Mouse (Mus musculus): Measurements from ENCODE around the gene Dad1.

DNA sequence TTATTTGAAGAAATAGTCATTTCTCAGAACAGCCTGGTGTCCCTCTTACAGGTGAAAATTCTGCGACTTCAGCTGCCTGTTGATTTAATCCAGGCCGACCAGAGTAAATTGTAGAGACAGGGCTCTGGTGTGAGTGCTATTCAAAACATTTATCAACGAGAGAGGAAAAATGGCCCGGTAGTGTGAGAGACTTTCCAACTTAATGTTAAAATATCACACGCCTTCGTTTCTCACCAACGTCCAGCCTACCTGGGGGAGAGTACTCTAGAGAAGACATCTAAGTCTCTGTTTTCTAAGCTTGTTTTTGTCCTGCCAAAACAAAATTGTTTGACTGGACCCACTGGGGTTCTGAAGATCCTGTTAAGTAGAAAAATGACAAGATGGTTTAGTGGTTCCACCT is 34.1 kb downstream of the Dad1 start:
- TF ChIP-seq ZC3H11A (IDR thresholded peaks at IDR 0.05; ENCODE audit: borderline replicate concordance, low read depth, low read length) (no peak), HCFC1 (IDR thresholded peaks at IDR 0.05; ENCODE audit: borderline replicate concordance, insufficient read depth, low read length) (no peak), MAFK (IDR thresholded peaks at IDR 0.05; ENCODE audit: insufficient read depth, low read depth, low read length) (no peak), CHD2 (IDR thresholded peaks at IDR 0.05; ENCODE audit: low read depth, low read length) (no peak)

Measured in ES-E14 (cell line).